Mouse (Mus musculus): ENCODE measurements around the gene Nrde2. TPM values are rescaled to one million over a fixed set of nuclear protein-coding genes. Genes with fewer than 3 reads are reported as not detected.
A peak's percentile ranks its signal among the peaks of the same experiment; 100 is the strongest.

Gene Nrde2
- 14.9 and 17.6 TPM in 2 replicates for polyA plus RNA-seq (2011; ENCODE audit: insufficient read depth, insufficient read length, low read depth, missing spikeins)

DNA sequence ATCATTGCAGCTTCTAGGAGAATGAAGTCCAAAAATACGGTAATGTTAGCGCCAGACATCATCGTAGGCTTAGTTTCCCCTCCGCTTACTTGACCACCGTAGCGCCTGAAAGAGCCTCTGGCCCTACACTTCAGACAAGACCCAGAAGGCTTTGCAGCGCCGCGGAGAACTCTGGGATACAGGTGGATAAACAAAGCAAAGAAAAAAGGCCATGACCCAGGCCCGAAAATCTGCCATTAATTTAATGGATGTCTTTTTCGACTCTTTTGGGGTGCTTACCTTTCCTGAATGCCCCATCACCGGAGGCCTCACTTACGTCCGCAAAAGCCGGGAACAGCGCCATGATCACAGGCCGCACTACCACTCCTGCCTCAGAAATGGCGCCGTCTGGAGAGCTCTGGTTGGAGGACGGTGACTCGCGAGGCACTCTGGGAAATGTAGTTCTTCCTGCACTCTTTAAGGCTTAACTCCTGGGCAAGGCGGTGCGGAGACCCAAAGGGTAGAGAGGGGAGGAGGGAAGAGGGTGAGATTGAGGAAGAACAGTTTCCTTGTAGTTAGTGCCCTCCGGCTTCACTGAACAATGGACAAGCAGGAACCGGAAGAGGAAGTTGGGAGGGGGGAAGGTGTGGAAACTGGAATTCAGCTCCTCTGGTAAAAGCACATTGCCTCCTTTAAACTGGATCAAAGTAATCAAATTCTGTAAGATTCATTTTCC lies at the start of gene Nrde2:
Gene Nrde2 (minus strand): TSS at position 393 of the 715 bp plus-strand sequence.
- H3K4me1 ChIP-seq (ENCODE audit: control insufficient read depth, insufficient read depth, low read length), result no peaks in the 10 kb centered on the region
- H3K9me3 ChIP-seq (replicated peaks; ENCODE audit: control insufficient read depth, insufficient read depth, low read length, poor library complexity, severe bottlenecking), result no peaks in the 10 kb centered on the region
- H3K36me3 ChIP-seq (ENCODE audit: control insufficient read depth, insufficient read depth, low read length, poor library complexity, severe bottlenecking), result 0 out of 2 replicates have a peak, but pooled peaks cover 4% of the 10 kb centered on the region
- no peak for TF ChIP-seq EP300 (IDR thresholded peaks at IDR 0.05; ENCODE audit: insufficient read depth, low read depth, low read length)
- no peak for TF ChIP-seq CTCF (IDR thresholded peaks at IDR 0.05; ENCODE audit: low read depth, low read length)
- H3K27me3 ChIP-seq (ENCODE audit: control insufficient read depth, insufficient read depth, low read length, poor library complexity, severe bottlenecking), result no peaks in the 10 kb centered on the region
- H3K4me3 ChIP-seq (ENCODE audit: low read depth, low read length), result peak within 1 kb of the TSS; percentile 77
- H3K27ac ChIP-seq (ENCODE audit: insufficient read depth, low read length), result no peak within 1 kb of the TSS
- peak within 1 kb of the TSS; percentile 61 for H3K9ac ChIP-seq (ENCODE audit: low read depth, poor library complexity, severe bottlenecking)

DNA sequence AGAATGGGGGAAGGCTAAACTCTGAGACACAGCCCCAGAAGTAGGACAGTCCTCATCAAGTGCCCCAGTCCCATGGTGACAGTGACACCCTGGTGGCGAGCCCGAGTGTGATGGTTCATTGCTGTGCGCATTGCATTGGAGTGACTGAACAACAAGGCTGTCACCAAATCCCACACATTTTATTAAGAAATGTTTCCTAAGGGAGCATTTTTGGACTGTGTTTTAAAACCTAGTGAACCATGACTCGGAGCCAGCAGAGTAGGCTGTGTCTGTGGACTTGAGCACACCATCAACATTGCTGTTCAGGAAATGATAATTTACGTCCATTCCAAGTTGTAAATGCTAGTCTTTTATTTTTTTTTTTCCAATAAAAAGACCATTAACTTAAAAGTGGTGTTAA lies 47.5 kb upstream of the Nrde2 start:
- TF ChIP-seq CTCF (IDR thresholded peaks at IDR 0.05; ENCODE audit: low read depth, low read length) (no peak), EP300 (IDR thresholded peaks at IDR 0.05; ENCODE audit: insufficient read depth, low read depth, low read length) (no peak), POLR2A (IDR thresholded peaks at IDR 0.05; ENCODE audit: insufficient read depth, low read length) (no peak)
- Histone ChIP-seq H3K9ac (ENCODE audit: low read depth, poor library complexity, severe bottlenecking) (no peak overlapping the region), H3K27me3 (ENCODE audit: control insufficient read depth, insufficient read depth, low read length, poor library complexity, severe bottlenecking) (no peaks in the 10 kb centered on the region), H3K4me3 (ENCODE audit: low read depth, low read length) (no peak overlapping the region), H3K27ac (ENCODE audit: insufficient read depth, low read length) (no peak overlapping the region), H3K36me3 (ENCODE audit: control insufficient read depth, insufficient read depth, low read length, poor library complexity, severe bottlenecking) (peaks cover 45% of the 10 kb centered on the region), H3K9me3 (replicated peaks; ENCODE audit: control insufficient read depth, insufficient read depth, low read length, poor library complexity, severe bottlenecking) (no peaks in the 10 kb centered on the region), H3K4me1 (ENCODE audit: control insufficient read depth, insufficient read depth, low read length) (no peaks in the 10 kb centered on the region)

DNA sequence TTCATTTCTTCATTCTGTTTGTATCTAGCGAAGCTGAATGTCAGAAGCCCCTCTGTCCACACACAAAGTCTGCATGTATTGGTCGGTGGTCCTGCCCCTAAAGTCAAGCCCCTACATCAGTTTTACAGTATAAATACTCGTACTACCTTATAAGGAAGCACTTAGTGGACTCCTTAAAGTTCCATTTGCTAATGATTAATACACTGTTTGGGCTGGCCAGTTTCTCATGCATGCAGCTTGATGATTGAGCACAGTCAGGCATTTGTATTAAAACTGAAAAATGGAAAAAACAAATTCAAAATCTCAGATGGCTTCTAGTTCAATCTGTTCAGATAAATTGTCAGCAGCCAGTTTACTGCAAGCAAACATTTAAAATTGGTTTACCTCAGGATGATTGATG lies 47.1 kb upstream of the Nrde2 start:
- TF ChIP-seq POLR2A (IDR thresholded peaks at IDR 0.05; ENCODE audit: insufficient read depth, low read length), result no peak
- TF ChIP-seq EP300 (IDR thresholded peaks at IDR 0.05; ENCODE audit: insufficient read depth, low read depth, low read length), result no peak
- no peak for TF ChIP-seq CTCF (IDR thresholded peaks at IDR 0.05; ENCODE audit: low read depth, low read length)
- H3K4me3 ChIP-seq (ENCODE audit: low read depth, low read length), result no peak overlapping the region
- H3K9ac ChIP-seq (ENCODE audit: low read depth, poor library complexity, severe bottlenecking), result no peak overlapping the region
- no peaks in the 10 kb centered on the region for H3K9me3 ChIP-seq (replicated peaks; ENCODE audit: control insufficient read depth, insufficient read depth, low read length, poor library complexity, severe bottlenecking)
- H3K27ac ChIP-seq (ENCODE audit: insufficient read depth, low read length), result no peak overlapping the region
- peaks cover 45% of the 10 kb centered on the region for H3K36me3 ChIP-seq (ENCODE audit: control insufficient read depth, insufficient read depth, low read length, poor library complexity, severe bottlenecking)
- H3K27me3 ChIP-seq (ENCODE audit: control insufficient read depth, insufficient read depth, low read length, poor library complexity, severe bottlenecking), result no peaks in the 10 kb centered on the region
- H3K4me1 ChIP-seq (ENCODE audit: control insufficient read depth, insufficient read depth, low read length), result no peaks in the 10 kb centered on the region

DNA sequence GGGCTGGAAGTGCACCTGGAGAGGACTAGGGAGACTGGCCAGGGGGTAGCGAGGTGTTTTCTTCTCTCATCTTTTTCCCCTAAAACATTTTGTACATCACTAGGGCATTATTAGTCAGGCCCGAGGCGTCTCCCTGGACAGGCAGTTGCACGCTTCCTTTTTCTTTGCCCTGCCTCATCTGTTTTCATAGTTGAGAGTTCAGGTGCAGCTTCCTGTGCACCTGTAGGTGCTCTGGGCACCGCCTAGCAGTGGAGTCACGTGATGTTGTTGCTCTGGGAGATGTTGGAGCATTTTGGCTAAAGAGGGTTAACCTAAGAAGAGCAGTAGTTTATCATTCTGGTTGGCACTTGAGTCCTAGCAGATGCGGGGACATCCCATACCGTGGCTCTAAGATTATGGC lies 45.7 kb upstream of the Nrde2 start:
- no peaks in the 10 kb centered on the region for H3K27me3 ChIP-seq (ENCODE audit: control insufficient read depth, insufficient read depth, low read length, poor library complexity, severe bottlenecking)
- peaks cover 45% of the 10 kb centered on the region for H3K36me3 ChIP-seq (ENCODE audit: control insufficient read depth, insufficient read depth, low read length, poor library complexity, severe bottlenecking)
- H3K9ac ChIP-seq (ENCODE audit: low read depth, poor library complexity, severe bottlenecking), result no peak overlapping the region
- no peak overlapping the region for H3K4me3 ChIP-seq (ENCODE audit: low read depth, low read length)
- H3K27ac ChIP-seq (ENCODE audit: insufficient read depth, low read length), result no peak overlapping the region
- no peaks in the 10 kb centered on the region for H3K9me3 ChIP-seq (replicated peaks; ENCODE audit: control insufficient read depth, insufficient read depth, low read length, poor library complexity, severe bottlenecking)
- no peaks in the 10 kb centered on the region for H3K4me1 ChIP-seq (ENCODE audit: control insufficient read depth, insufficient read depth, low read length)
- no peak for TF ChIP-seq CTCF (IDR thresholded peaks at IDR 0.05; ENCODE audit: low read depth, low read length)

DNA sequence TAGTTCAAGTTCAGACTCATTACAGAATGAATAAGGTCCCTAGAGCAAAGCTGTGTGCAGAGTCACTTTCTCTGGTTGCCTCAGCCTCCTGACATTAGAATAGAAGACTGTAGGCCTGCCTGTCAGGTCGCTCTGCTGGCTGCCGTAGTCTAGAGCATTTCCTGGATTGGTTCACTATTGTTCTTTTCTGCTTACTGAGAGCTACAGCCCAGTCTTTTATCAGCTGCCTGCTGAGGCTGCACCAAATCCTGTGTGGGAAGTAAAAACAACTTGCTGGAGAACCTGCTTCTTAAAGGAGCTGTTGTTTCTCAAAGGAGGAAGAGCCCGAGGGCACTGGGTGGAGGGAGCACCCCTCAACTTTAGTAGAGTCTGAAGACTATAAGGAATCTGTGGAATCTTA lies 44.3 kb upstream of the Nrde2 start:
- Histone ChIP-seq H3K27me3 (ENCODE audit: control insufficient read depth, insufficient read depth, low read length, poor library complexity, severe bottlenecking) (no peaks in the 10 kb centered on the region), H3K9ac (ENCODE audit: low read depth, poor library complexity, severe bottlenecking) (no peak overlapping the region), H3K36me3 (ENCODE audit: control insufficient read depth, insufficient read depth, low read length, poor library complexity, severe bottlenecking) (peaks cover 45% of the 10 kb centered on the region), H3K4me1 (ENCODE audit: control insufficient read depth, insufficient read depth, low read length) (no peaks in the 10 kb centered on the region), H3K9me3 (replicated peaks; ENCODE audit: control insufficient read depth, insufficient read depth, low read length, poor library complexity, severe bottlenecking) (no peaks in the 10 kb centered on the region), H3K27ac (ENCODE audit: insufficient read depth, low read length) (no peak overlapping the region), H3K4me3 (ENCODE audit: low read depth, low read length) (no peak overlapping the region)
- no peak for TF ChIP-seq EP300 (IDR thresholded peaks at IDR 0.05; ENCODE audit: insufficient read depth, low read depth, low read length)
- no peak for TF ChIP-seq POLR2A (IDR thresholded peaks at IDR 0.05; ENCODE audit: insufficient read depth, low read length)
- no peak for TF ChIP-seq CTCF (IDR thresholded peaks at IDR 0.05; ENCODE audit: low read depth, low read length)

DNA sequence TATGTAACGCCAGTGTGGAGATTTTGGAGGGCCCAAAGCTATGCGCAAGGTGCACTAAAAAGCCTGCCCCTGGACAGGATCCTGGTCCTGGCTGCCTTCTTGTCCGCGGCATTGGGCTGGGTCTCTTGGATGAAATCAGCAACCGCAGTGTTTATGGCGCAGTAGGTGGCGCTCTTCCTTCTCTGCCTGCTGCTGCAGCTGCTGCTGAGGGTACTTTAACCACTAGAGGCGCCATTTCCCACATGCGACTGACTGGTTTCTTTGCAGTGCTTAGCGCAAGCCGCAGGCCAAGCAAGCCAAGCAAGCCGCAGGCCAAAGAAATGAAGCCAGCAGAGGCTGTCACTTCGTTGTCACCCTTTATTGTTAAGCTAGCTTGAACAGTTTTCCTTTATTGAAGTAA lies 42.4 kb upstream of the Nrde2 start:
- no peak overlapping the region for H3K27ac ChIP-seq (ENCODE audit: insufficient read depth, low read length)
- no peaks in the 10 kb centered on the region for H3K4me1 ChIP-seq (ENCODE audit: control insufficient read depth, insufficient read depth, low read length)
- H3K27me3 ChIP-seq (ENCODE audit: control insufficient read depth, insufficient read depth, low read length, poor library complexity, severe bottlenecking), result no peaks in the 10 kb centered on the region
- TF ChIP-seq CTCF (IDR thresholded peaks at IDR 0.05; ENCODE audit: low read depth, low read length) (peak; percentile 100), EP300 (IDR thresholded peaks at IDR 0.05; ENCODE audit: insufficient read depth, low read depth, low read length) (peak; percentile 79), POLR2A (IDR thresholded peaks at IDR 0.05; ENCODE audit: insufficient read depth, low read length) (no peak)
- H3K9me3 ChIP-seq (replicated peaks; ENCODE audit: control insufficient read depth, insufficient read depth, low read length, poor library complexity, severe bottlenecking), result no peaks in the 10 kb centered on the region
- no peak overlapping the region for H3K4me3 ChIP-seq (ENCODE audit: low read depth, low read length)
- H3K36me3 ChIP-seq (ENCODE audit: control insufficient read depth, insufficient read depth, low read length, poor library complexity, severe bottlenecking), result peaks cover 35% of the 10 kb centered on the region
- H3K9ac ChIP-seq (ENCODE audit: low read depth, poor library complexity, severe bottlenecking), result no peak overlapping the region
